Mouse (Mus musculus) fibroblast of lung, adult 2 months (primary cell): ENCODE data around the gene Ptcd1.
A peak's percentile ranks its signal among the peaks of the same experiment; 100 is the strongest.
"Not testable (repeated sequence)": the region's sequence is repeated elsewhere in the genome, so short reads cannot be mapped to it uniquely, and the experiment has no call there.

ENCODE experiments used
- DNase-seq: peaks from one replicate; pipeline ENCODE4 v3.0.0-alpha.2; 2011; ENCODE audit warnings: low read depth

The Ptcd1 gene

GRCm38 (mm10) chr5:145166536-145167305 lies at the start of gene Ptcd1, which contains the start of gene Cpsf4:
Gene Ptcd1, minus strand, starts transcription at chr5:145167108.
Gene Cpsf4, plus strand, starts transcription at chr5:145167213.
- peak; percentile 92 for DNase-seq

GRCm38 (mm10) chr5:145214679-145215078 lies 47.8 kb upstream of the Ptcd1 start:
- no peak for DNase-seq

DNA sequence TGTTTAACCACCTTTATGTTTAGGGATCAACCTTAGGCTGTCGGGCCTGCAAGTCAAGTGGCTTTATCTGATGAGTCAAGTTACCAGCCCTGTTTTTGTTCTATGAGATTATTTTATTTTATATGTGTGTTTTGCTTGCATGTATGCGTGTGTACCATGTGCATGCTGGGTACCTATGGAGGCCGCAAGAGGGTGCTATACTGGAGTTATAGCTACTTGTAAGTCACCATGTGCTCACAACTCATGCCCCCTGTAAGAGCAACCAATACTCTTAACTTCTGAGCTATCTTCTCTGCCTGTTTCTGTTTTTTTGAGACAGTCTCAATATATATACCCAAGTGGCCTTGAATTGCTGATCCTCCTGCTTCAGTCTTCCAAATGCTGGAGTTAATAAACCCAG lies 46.6 kb upstream of the Ptcd1 start:
- no peak for DNase-seq

DNA sequence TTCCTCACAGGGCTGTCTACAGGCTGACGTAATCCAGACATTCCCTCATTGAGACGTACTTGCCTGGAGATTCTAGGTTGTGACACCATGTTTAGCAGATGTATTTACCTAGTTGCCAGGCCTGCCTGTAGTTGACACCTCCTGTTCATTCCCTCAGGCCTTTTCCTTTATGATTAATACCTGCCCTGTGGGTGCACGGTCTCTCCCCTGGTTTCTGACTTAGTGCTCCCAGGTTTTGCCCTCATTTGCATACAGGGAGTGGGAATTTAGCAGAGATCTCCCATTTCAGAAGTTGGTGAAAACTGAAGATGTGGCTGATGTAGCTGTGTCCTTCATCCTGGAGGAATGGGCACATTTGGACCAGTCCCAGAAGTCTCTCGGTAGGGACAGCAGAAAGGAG lies 45.3 kb upstream of the Ptcd1 start:
- no peak for DNase-seq

GRCm38 (mm10) chr5:145211340-145211739 lies 44.4 kb upstream of the Ptcd1 start:
- DNase-seq: no peak

DNA sequence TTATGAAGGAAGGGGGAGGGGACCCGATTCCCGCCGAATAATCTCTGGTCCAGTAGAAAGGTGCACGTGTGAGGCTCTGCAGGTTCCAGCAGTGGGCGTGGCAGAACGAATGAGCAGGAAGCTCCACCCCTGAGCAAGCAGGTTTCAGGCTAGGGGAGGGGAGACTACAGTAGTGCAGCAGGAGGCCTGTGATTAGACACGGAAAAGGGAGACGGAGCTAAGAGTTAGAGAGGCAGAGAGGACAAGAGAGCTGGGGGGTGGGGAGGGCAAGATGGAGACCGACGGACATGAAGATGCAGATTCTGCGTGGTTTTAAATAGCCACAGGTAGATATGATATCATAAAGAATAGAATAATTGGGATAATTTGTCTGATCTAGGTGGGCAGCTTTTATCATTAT lies 41.5 kb upstream of the Ptcd1 start:
- DNase-seq: not testable (repeated sequence)

DNA sequence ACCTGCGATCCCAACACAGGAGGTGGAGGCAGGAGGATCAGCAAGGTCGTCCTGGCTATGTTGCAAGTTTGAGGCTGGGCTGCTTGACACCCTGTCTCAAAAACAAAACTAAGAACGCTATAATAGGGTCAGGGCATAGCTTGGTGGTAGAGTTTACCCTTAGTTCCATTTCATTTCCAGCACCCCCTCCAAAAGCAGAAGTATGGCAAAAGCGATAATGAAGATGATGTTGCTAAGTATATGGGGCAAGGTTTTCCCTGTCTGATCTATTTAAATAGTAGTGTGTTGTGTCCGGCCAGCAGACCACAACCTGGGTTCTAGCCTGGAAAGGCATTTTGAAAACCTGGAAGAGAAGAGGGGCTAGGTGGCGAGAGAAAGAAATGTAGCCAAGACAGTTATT lies 41.0 kb upstream of the Ptcd1 start:
- no peak for DNase-seq

- DNase-seq: no peak
Observed at GRCm38 (mm10) chr5:145207385-145207784, 40.5 kb upstream of the Ptcd1 start.

DNA sequence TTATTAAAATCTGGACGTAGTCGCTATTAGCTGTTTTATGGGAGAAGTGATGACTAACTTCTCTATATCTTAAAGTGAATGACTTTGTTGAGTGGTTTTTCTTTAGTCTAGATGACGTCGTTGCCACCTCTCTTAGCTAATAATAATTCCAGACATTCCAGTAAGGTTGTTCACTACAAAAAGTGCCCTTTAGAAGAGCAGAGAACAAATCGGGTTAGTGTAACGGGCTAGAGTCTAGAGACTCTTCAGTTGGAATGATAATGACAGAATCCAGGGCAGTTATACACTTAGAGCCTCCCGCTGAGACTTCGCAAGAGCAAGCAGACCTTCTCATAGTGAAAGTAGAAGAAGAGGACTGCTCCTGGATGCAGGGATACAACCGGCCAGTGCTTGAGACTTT lies 38.1 kb upstream of the Ptcd1 start:
- peak; percentile 15 for DNase-seq

DNA sequence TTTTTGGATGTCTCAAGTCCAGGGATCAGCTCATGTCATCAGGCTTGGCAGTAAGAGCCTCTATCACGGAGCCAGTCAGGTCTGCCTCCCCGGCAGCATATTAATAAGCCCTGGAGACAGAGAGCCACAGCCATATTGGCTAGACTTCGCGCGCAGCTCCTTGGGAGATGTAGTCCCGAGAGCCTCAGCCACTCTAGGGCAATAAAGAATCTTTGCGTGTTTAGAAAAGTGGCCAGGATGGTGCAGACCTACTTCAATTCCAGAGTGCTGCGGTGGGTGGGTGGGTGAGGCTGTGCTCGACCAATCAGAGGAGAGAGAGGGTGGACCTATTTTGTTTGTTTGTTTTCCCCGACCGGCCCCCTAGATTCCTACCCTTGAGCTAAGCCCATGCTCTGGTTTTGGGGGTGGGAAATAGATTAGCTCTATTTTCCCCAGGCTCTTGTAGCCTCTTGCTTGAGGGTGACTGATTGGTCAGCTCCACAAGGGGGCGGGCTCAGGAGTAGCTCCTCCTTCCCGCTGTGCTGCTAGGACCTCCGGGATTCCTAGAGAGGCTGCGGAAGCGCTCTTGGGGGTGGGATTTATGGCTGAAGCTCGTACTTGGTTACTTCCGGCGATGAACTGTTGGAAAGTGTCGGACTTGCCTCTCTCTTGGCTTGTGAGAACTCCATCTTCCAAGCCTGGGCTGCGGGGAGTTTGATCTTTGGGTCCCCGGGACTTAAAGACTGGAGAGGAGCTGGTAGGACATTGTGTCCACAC lies 37.2 kb upstream of the Ptcd1 start, which contains the start of gene Zkscan5:
Zkscan5 (plus strand) TSS at position 627 of the 756 bp plus-strand sequence.
- DNase-seq: peak; percentile 98

- DNase-seq: no peak
Observed at GRCm38 (mm10) chr5:145202446-145202845, 35.5 kb upstream of the Ptcd1 start.

DNA sequence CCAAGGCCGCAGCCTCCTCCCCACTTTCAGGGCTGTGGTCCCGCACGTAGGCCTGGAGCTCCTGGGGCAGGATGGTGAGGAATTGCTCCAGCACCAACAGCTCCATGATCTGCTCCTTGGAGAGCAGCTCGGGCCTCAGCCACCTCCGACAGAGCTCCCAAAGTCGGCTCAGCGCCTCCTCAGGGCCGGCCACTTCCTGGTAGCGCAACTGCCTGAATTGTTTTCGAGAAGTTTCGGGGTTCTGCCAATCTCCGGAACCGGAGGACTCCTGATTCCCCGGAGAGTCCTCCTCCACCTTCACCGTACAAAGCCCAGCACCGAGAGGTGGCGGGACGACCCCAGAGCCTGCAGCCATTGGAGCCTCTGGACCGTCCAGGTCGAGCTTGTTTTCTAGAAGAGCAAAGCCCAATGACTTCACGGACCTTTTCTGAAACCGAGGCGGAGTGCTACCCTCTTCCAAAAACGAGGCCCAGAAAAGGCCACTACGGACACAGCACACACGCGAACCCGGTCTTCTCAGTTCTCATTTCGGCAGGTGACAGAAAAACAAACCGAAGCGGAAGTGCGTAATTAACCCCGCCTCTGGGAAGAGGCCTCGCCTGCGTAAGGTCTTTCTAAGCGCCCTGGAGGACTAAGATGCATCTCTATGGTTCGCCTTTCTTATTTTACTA lies 34.5 kb upstream of the Ptcd1 start, which contains the start of gene Zkscan14:
Zkscan14 (minus strand) TSS at position 548 of the 671 bp plus-strand sequence.
- DNase-seq: peak; percentile 62

DNA sequence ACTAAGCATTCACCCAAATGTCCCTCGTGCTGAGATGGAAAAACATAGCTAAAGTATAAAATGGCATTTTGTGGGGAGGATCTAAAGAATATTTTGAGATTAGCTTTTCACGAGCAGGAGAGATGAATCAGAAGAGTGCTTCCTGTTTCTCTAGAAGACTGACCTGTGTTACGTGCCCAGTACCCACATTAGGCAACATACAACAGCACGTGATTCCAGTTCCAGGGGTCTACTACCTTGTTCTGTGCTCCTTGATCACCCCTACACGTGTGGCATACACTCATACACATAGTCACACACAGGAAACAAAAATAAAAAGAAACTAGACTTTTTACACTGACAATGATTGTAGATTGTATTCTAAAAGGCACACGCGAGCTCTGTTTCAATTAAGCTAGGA lies 33.5 kb upstream of the Ptcd1 start:
- DNase-seq: no peak

GRCm38 (mm10) chr5:145191962-145192361 lies 25.1 kb upstream of the Ptcd1 start, which contains the start of gene Atp5j2:
Gene Atp5j2, minus strand, starts transcription at chr5:145192062.
- no peak for DNase-seq

DNA sequence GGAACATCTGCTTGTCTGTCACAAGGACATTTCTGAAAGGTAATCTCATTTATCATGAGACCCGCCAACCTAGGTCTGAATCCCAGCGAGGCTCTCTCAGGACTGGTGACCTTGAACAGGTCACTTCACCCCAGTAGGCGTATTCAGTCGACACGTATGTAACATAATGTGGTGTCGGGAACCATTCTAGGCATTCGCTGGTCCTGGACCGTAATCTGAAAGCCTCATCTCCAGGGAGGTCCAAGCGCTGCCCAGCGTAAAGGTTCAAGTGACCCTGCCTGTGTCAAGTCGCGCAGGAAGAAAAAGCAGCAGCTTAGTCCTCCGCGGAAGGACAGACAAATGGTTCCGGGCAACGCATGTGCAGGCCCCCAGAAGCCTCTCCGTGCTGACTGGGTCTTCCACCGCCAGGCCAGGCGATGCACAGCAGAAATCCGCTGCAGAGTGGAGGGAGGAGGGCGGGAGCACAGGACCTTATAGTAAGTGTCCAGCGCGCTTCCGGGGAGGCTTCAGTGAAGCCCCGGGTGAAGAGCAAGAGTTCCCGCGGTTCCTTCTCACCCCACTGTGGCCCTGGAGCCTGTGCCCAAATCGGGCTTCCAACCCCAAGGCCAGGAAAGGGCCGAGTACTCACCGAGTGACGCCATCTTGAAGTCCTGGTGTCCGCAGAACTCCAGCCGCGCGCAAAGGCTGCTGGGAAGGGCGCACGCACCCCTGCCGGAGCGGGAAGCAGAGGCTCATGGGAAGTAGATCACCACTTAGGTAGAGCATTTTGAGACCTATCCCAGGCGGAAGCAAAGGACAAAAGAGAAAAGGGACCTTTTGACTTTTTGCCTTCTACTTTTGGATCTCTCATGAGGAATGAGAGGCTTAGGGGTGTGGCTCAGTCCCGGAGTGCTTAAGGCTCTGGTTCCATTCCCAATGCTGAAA lies 24.2 kb upstream of the Ptcd1 start:
- peak; percentile 86 for DNase-seq

DNA sequence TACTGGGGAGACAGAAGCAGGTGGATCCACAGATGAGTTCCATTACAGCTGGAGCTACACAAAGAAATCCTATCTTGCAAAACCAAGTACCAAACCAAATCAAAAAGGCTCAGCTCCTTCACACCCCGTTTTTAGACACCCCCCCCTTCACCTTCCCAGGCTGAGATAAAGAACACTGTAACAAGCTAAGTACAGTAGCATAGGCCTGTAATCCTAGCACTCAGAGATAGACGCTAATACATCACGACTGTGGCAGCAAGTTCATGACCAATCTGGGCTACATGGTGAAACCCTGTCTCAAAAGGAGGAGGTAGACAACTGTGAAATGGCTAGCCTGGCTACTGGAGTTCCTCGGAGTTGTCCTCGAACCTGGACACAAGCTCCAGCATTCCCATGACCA lies 23.5 kb upstream of the Ptcd1 start:
- no peak for DNase-seq

- no peak for DNase-seq
Observed at GRCm38 (mm10) chr5:145189416-145189815, 22.5 kb upstream of the Ptcd1 start.

- no peak for DNase-seq
Observed at GRCm38 (mm10) chr5:145185244-145185643, 18.3 kb upstream of the Ptcd1 start.

- DNase-seq: no peak
Observed at GRCm38 (mm10) chr5:145178461-145178980, 11.6 kb upstream of the Ptcd1 start.

DNA sequence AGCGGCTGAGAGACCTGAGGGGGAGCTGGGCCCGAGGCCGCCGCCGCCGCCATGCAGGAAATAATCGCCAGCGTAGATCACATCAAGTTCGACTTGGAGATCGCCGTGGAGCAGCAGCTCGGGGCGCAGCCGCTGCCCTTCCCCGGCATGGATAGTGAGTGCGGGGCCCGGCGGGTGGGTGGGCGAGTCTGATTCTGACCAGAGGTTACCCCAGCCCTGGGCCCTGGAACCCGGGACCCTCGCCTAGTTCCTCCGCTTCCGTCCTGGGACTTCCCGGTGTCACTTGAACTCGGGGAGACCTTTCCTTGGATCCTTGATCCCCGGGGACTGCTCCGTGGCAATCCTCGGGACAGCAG lies 376 bp upstream of the Ptcd1 start:
- DNase-seq: no peak

DNA sequence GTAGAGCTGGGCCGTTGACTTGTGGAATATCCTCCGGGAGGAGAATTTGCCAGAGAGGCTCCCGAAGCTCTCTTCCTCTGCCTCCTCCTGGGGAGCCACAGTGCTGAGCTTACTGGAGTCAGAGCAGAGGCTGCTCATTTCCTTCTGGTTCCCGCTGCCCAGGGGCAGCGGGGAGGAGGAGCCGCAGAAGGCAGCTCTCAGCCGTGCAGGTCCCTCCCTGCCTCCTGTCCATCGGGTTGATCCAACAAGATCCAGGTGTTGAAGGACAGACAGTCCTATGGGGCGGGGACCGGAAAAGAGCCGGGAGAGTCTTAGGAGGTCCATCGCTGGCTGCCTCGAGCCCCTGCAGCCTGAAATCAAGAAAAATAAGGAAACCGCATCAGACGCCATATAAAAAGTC lies 1.7 kb downstream of the Ptcd1 start:
- no peak for DNase-seq
